In the genomic region with DNA sequence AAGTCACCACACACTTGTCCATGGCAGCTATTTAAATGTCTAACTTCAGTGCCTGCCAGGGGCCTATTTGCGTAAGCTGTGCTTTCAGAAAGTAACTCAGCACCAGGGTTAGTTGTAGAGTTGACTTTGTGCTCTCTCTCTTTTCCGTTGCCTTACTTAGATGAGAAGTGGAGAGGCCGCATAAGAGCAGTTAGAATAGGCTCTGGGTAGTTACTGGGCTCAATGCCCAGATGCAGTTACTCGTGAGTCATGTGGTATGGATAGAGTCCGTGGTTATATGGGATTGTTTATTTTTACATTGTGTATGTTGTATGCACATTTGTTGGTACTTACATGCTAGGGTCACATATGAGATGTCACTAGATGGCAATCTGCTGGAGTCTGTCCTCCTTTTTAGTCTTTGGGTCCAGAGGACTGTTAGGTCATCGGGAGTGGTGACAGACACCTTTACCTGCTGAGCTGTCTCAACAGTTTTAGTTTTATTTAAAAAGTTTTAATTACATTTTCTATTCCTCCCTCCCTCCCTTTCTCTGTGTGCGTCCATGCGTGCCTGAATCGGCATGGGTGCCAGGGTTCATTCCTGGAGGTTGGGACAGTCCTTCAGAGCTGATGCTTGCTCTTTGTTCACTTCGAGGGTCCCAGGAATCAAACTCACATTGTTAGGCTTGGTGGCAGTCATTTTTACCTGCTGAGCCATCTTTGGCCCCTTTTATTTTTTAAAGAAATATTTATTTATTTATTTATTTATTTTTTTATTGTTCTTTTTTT, we compare ENCODE assay signal across 9 mouse cellular contexts. TPM values are rescaled to one million over a fixed set of nuclear protein-coding genes. Genes with fewer than 3 reads are reported as not detected.
A peak's percentile ranks its signal among the peaks of the same experiment; 100 is the strongest.
DNase-seq lines count a peak whose midpoint lies in the region; ATAC-seq lines count a peak whose summit lies in the region.
"Had no signal": no experiment of that assay in that cellular context is flagged by ENCODE, and none has a peak within 500 bp of the region (broad histone marks: within the 10 kb centered on the region; RNA-seq: fewer than 3 reads in every experiment).

No protein-coding gene starts in this region.

- no peaks in the 10 kb centered on the region for H3K36me3 ChIP-seq in kidney, embryonic 16.5 days (ENCODE audit: insufficient read depth, low read length)
- H3K36me3 ChIP-seq in forebrain, embryonic 16.5 days (ENCODE audit: control insufficient read depth, insufficient read depth): no peaks in the 10 kb centered on the region
- H3K36me3 ChIP-seq in midbrain, embryonic 15.5 days (replicated peaks): no peaks in the 10 kb centered on the region

- no peaks in the 10 kb centered on the region for H3K9me3 ChIP-seq in kidney, embryonic 16.5 days (ENCODE audit: low read length)
- H3K9me3 ChIP-seq in forebrain, embryonic 16.5 days (ENCODE audit: control insufficient read depth, low read length): no peaks in the 10 kb centered on the region
- no peaks in the 10 kb centered on the region for H3K9me3 ChIP-seq in midbrain, embryonic 15.5 days

- no peak for ATAC-seq in kidney, embryonic 16.5 days (ENCODE audit: low FRiP score, low TSS enrichment)
- ATAC-seq in forebrain, embryonic 16.5 days: no peak
- ATAC-seq in midbrain, embryonic 15.5 days (replicated peaks): no peak
- ATAC-seq: CD4-positive, CD25-positive, alpha-beta regulatory T cell, adult 4 months had no signal

- H3K27me3 ChIP-seq in kidney, embryonic 16.5 days (ENCODE audit: insufficient read depth, low read length): no peaks in the 10 kb centered on the region
- H3K27me3 ChIP-seq in forebrain, embryonic 16.5 days (replicated peaks; ENCODE audit: control insufficient read depth, insufficient read depth, low read length): no peaks in the 10 kb centered on the region
- H3K27me3 ChIP-seq in midbrain, embryonic 15.5 days (replicated peaks): no peaks in the 10 kb centered on the region

- H3K4me2 ChIP-seq in kidney, embryonic 16.5 days (replicated peaks; ENCODE audit: low read depth, low read length): peak overlapping the region; percentile 58
- H3K4me2 ChIP-seq in forebrain, embryonic 16.5 days (ENCODE audit: low read length): peak overlapping the region; percentile 22; the same call in 1 of the 2 replicates
- H3K4me2 ChIP-seq in midbrain, embryonic 15.5 days: peak overlapping the region; percentile 65

- H3K27ac ChIP-seq in kidney, embryonic 16.5 days (ENCODE audit: low read length): no peak overlapping the region
- H3K27ac ChIP-seq in forebrain, embryonic 16.5 days (ENCODE audit: low read length): no peak overlapping the region
- no peak overlapping the region for H3K27ac ChIP-seq in midbrain, embryonic 15.5 days

- DNase-seq in cerebellum, adult 8-10 months: peak; percentile 29
- DNase-seq in cerebellum, adult 11 months: no peak
- no peak for DNase-seq in kidney, postnatal 25 days
- no peak for DNase-seq in right cerebral cortex, adult 18-20 months
- DNase-seq in spleen, postnatal 4 days (ENCODE audit: low spot score in 2 of 2): no peak

- no peak overlapping the region for H3K9ac ChIP-seq in kidney, embryonic 16.5 days (replicated peaks; ENCODE audit: low read length)
- no peak overlapping the region for H3K9ac ChIP-seq in forebrain, embryonic 16.5 days (replicated peaks; ENCODE audit: low read depth, low read length)
- H3K9ac ChIP-seq in midbrain, embryonic 15.5 days: no peak overlapping the region

- H3K4me1 ChIP-seq in kidney, embryonic 16.5 days (ENCODE audit: insufficient read depth, low read length): peaks cover 22% of the 10 kb centered on the region
- peaks cover 23% of the 10 kb centered on the region for H3K4me1 ChIP-seq in forebrain, embryonic 16.5 days (replicated peaks; ENCODE audit: control insufficient read depth, insufficient read depth, low read length)
- H3K4me1 ChIP-seq in midbrain, embryonic 15.5 days: peaks cover 33% of the 10 kb centered on the region

- no peak overlapping the region for H3K4me3 ChIP-seq in kidney, embryonic 16.5 days (ENCODE audit: low read length)
- H3K4me3 ChIP-seq in forebrain, embryonic 16.5 days (replicated peaks; ENCODE audit: low read length): no peak overlapping the region
- 0 out of 2 replicates have a peak overlapping the region, but pooled peaks have one; percentile 1 for H3K4me3 ChIP-seq in midbrain, embryonic 15.5 days

- 69% methylated on average over 10 of the region's 10 CpGs for WGBS in kidney, embryonic 16.5 days
- 54% methylated on average over 10 of the region's 10 CpGs for WGBS in forebrain, embryonic 16.5 days
- 66% methylated on average over 10 of the region's 10 CpGs for WGBS in midbrain, embryonic 15.5 days

RNA-seq across cellular contexts. Expression of gene Fam117b, which starts 3.2 kb away (rescaled TPM):
- 8.0 and 8.3 TPM in 2 replicates for polyA plus RNA-seq in kidney, embryonic 16.5 days (2015; fragmentation: Nextera tagmentation; extraction: Ambion mirVana)
- polyA plus RNA-seq in forebrain, embryonic 16.5 days (2015; fragmentation: Nextera tagmentation; extraction: Ambion mirVana): 29.6 and 33.5 TPM in 2 replicates
- 44.3 and 48.2 TPM in 2 replicates for polyA plus RNA-seq in midbrain, embryonic 15.5 days (2015; fragmentation: Nextera tagmentation; extraction: Ambion mirVana)
